Mouse (Mus musculus): ENCODE data around the gene Shisa8. TPM values are rescaled to one million over a fixed set of nuclear protein-coding genes. Genes with fewer than 3 reads are reported as not detected.

The Shisa8 gene
- total and polyA plus RNA-seq, 2 experiments from 2014 or later: 2.7 to 6.3 TPM

DNA sequence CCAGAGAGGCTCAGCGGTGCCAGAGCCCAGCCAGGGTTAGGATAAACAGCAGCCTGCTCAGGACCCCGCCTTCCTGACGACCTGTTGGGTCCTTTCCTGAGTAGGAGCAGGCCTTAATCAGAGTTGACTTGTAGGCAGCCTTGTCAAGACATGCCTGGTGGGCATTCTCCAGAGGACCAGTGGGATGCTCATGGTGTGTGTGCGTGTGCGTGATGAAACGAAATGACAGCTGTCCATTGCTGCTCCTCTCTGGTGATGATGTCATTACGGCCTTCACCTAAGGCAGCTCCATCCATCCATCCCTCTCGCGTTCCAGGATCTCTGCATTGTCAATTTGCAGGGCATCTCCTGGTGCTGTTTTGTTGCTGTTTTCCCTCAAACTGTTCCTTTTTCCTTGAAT is 53.1 kb downstream of the Shisa8 start:
- Histone ChIP-seq H3K36me3 (ENCODE audit: insufficient read depth) (no peaks in the 10 kb centered on the region), H3K9ac (no peak overlapping the region), H3K27ac (ENCODE audit: low read depth, low read length) (no peak overlapping the region), H3K4me1 (ENCODE audit: insufficient read depth) (no peaks in the 10 kb centered on the region), H3K9me3 (ENCODE audit: low read length) (no peaks in the 10 kb centered on the region), H3K27me3 (ENCODE audit: insufficient read depth, low read length) (no peaks in the 10 kb centered on the region), H3K4me2 (ENCODE audit: low read depth) (no peak overlapping the region), H3K4me3 (ENCODE audit: low read depth, low read length) (no peak overlapping the region)
- ATAC-seq (no peak), DNase-seq (no peak)
- no peak for TF ChIP-seq CTCF (IDR thresholded peaks at IDR 0.05; ENCODE audit: low read depth)
- WGBS: 84% methylated on average over 9 of the region's 9 CpGs

DNA sequence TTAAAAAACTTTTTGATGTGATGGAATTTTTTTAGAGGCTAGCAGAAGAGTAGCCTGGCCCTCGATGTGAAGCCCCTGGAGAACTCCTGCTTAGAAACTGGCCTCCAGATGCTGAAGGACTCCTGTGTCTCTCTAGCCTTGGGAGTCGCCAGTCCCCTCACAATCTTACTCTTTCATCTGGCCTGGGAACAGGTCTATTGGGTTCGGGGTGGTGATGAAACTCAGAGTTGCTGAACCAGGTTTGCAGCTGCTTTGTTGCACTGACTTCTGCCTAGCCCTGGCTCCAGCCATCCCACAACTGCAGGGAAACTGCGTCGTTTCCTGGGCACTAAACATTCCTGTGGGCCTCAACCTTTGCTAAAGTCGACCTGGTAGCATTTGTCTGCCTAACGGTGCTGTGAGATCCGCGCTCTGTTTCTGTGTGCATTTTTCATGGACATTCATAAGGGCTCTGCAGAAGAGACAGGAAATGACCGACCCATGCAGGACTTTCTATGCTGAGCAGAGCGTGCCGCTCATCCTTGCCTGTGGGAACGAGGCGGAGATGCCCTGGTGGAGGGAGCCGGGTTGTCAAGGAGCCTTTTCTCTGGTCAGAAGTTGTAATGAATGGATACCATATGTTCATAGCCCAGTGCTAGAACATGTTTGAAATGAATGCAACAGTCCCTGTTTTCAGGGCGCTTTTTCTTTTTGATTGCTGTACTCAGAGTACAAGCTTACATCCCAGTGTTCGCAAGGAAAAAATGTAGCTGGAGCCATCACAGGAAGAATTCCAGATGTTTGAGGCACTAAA is 54.2 kb downstream of the Shisa8 start:
- H3K27ac ChIP-seq (ENCODE audit: low read depth, low read length): no peak overlapping the region
- no peak for TF ChIP-seq CTCF (IDR thresholded peaks at IDR 0.05; ENCODE audit: low read depth)
- H3K27me3 ChIP-seq (ENCODE audit: insufficient read depth, low read length): no peaks in the 10 kb centered on the region
- WGBS: 70% methylated on average over 17 of the region's 17 CpGs
- ATAC-seq (no peak), DNase-seq (no peak)
- H3K9me3 ChIP-seq (ENCODE audit: low read length): no peaks in the 10 kb centered on the region
- no peaks in the 10 kb centered on the region for H3K4me1 ChIP-seq (ENCODE audit: insufficient read depth)
- no peaks in the 10 kb centered on the region for H3K36me3 ChIP-seq (ENCODE audit: insufficient read depth)
- H3K4me2 ChIP-seq (ENCODE audit: low read depth): no peak overlapping the region
- H3K9ac ChIP-seq: no peak overlapping the region
- no peak overlapping the region for H3K4me3 ChIP-seq (ENCODE audit: low read depth, low read length)

DNA sequence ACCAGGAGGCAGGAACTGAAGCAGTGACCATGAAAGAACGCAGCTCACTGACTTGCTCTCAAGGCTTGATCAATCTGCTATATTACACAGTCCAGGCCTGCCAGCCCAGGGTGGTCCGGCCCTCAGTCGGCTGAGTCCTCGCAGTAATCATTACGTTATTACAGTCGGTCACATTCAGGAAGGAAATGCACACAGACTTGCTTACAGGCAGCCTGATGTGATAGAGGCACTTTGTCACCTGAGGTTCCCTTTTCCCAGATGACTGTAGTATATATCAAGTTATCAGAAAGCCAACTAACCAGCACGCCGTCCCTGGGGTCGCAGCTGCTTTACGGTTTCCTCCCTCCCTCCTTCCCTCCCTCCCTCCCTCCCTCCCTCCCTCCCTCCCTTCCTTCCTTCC is 55.7 kb downstream of the Shisa8 start:
- Histone ChIP-seq H3K9ac (no peak overlapping the region), H3K9me3 (ENCODE audit: low read length) (no peaks in the 10 kb centered on the region), H3K4me3 (ENCODE audit: low read depth, low read length) (no peak overlapping the region), H3K36me3 (ENCODE audit: insufficient read depth) (no peaks in the 10 kb centered on the region), H3K27me3 (ENCODE audit: insufficient read depth, low read length) (no peaks in the 10 kb centered on the region), H3K4me1 (ENCODE audit: insufficient read depth) (0 out of 2 replicates have a peak, but pooled peaks cover 4% of the 10 kb centered on the region), H3K4me2 (ENCODE audit: low read depth) (no peak overlapping the region), H3K27ac (ENCODE audit: low read depth, low read length) (no peak overlapping the region)
- no peak for TF ChIP-seq CTCF (IDR thresholded peaks at IDR 0.05; ENCODE audit: low read depth)
- ATAC-seq (no peak), DNase-seq (no peak)
- 82% methylated on average over 10 of the region's 10 CpGs for WGBS

DNA sequence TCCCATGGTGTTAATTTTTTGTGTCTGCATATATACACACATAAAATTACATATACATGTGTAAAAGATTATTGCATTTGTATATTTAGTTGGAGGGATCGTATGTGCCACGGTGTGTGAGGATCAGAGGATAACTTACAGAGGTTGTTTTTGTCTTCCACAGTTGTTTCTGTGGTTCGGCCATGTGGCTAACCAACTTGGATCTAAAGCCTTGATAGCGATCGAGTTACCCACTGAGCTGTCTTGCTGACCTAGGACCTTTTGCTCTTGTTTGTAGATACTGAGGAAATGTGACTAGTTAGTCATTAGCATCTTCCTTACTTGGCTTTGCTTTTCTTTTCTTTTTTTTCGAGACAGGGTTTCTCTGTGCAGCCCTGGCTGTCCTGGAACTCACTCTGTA is 56.3 kb downstream of the Shisa8 start:
- DNase-seq (no peak), ATAC-seq (no peak)
- TF ChIP-seq CTCF (IDR thresholded peaks at IDR 0.05; ENCODE audit: low read depth): no peak
- Histone ChIP-seq H3K27me3 (ENCODE audit: insufficient read depth, low read length) (no peaks in the 10 kb centered on the region), H3K9me3 (ENCODE audit: low read length) (no peaks in the 10 kb centered on the region), H3K4me3 (ENCODE audit: low read depth, low read length) (no peak overlapping the region), H3K27ac (ENCODE audit: low read depth, low read length) (no peak overlapping the region), H3K4me1 (ENCODE audit: insufficient read depth) (0 out of 2 replicates have a peak, but pooled peaks cover 4% of the 10 kb centered on the region), H3K4me2 (ENCODE audit: low read depth) (no peak overlapping the region), H3K36me3 (ENCODE audit: insufficient read depth) (no peaks in the 10 kb centered on the region), H3K9ac (no peak overlapping the region)
- 92% methylated on average over 6 of the region's 6 CpGs for WGBS

MicroRNAs within 50 kb of the gene (microRNA counts, 519-probe panel; counts per million panel counts)
- microRNA mmu-miR-33: 3,778 counts per million, percentile 40 among the panel's probes with 10 or more counts

Small RNAs within 50 kb of the gene (microRNA-seq; reads per million reads assigned to microRNA genes)
- gene Mir33: 187 to 360 reads per million in 2 experiments

Other genes with a start within 250 kb of the Shisa8 start
- not detected in 2 replicates for gene 1700029P11Rik, start 232.3 kb downstream of the Shisa8 start, total RNA-seq (2014; rRNA removed)
- not detected in 2 replicates for gene 1700029P11Rik, start 232.3 kb downstream of the Shisa8 start, polyA plus RNA-seq (2015; fragmentation: Nextera tagmentation; extraction: Ambion mirVana)
- 28.4 and 34.8 TPM in 2 replicates for gene Xrcc6, start 225.0 kb downstream of the Shisa8 start, total RNA-seq (2014; rRNA removed)
- 25.6 and 29.5 TPM in 2 replicates for gene Xrcc6, start 225.0 kb downstream of the Shisa8 start, polyA plus RNA-seq (2015; fragmentation: Nextera tagmentation; extraction: Ambion mirVana)
- gene Desi1, start 179.0 kb downstream of the Shisa8 start, total RNA-seq (2014; rRNA removed): 17.5 and 21.2 TPM in 2 replicates
- gene Desi1, start 179.0 kb downstream of the Shisa8 start, polyA plus RNA-seq (2015; fragmentation: Nextera tagmentation; extraction: Ambion mirVana): 31.8 and 40.1 TPM in 2 replicates
- 155 and 174 TPM in 2 replicates for gene Snu13, start 165.2 kb downstream of the Shisa8 start, total RNA-seq (2014; rRNA removed)
- gene Snu13, start 165.2 kb downstream of the Shisa8 start, polyA plus RNA-seq (2015; fragmentation: Nextera tagmentation; extraction: Ambion mirVana): 283 and 337 TPM in 2 replicates
- gene 4930407I10Rik, start 153.7 kb downstream of the Shisa8 start, total RNA-seq (2014; rRNA removed): not detected in 2 replicates
- gene 4930407I10Rik, start 153.7 kb downstream of the Shisa8 start, polyA plus RNA-seq (2015; fragmentation: Nextera tagmentation; extraction: Ambion mirVana): not detected in 2 replicates
- gene Mei1, start 142.8 kb downstream of the Shisa8 start, total RNA-seq (2014; rRNA removed): 0.10 TPM in 1 of 2 replicates, not detected in the other
- gene Mei1, start 142.8 kb downstream of the Shisa8 start, polyA plus RNA-seq (2015; fragmentation: Nextera tagmentation; extraction: Ambion mirVana): 0.10 and 0.11 TPM in 2 replicates
- 13.0 and 14.7 TPM in 2 replicates for gene Ccdc134, start 84.9 kb downstream of the Shisa8 start, total RNA-seq (2014; rRNA removed)
- gene Ccdc134, start 84.9 kb downstream of the Shisa8 start, polyA plus RNA-seq (2015; fragmentation: Nextera tagmentation; extraction: Ambion mirVana): 6.7 and 6.8 TPM in 2 replicates
- 121 and 171 TPM in 2 replicates for gene Srebf2, start 65.6 kb downstream of the Shisa8 start, total RNA-seq (2014; rRNA removed)
- 147 and 193 TPM in 2 replicates for gene Srebf2, start 65.6 kb downstream of the Shisa8 start, polyA plus RNA-seq (2015; fragmentation: Nextera tagmentation; extraction: Ambion mirVana)
- 0.24 and 0.62 TPM in 2 replicates for gene Tnfrsf13c, start 11.6 kb upstream of the Shisa8 start, total RNA-seq (2014; rRNA removed)
- gene Tnfrsf13c, start 11.6 kb upstream of the Shisa8 start, polyA plus RNA-seq (2015; fragmentation: Nextera tagmentation; extraction: Ambion mirVana): 0.44 and 0.47 TPM in 2 replicates
- gene Cenpm, start 31.9 kb upstream of the Shisa8 start, total RNA-seq (2014; rRNA removed): 8.9 and 10.0 TPM in 2 replicates
- gene Cenpm, start 31.9 kb upstream of the Shisa8 start, polyA plus RNA-seq (2015; fragmentation: Nextera tagmentation; extraction: Ambion mirVana): 16.5 and 18.7 TPM in 2 replicates
- 119 and 139 TPM in 2 replicates for gene 1500009C09Rik, start 39.6 kb upstream of the Shisa8 start, total RNA-seq (2014; rRNA removed)
- 12.5 and 15.6 TPM in 2 replicates for gene 1500009C09Rik, start 39.6 kb upstream of the Shisa8 start, polyA plus RNA-seq (2015; fragmentation: Nextera tagmentation; extraction: Ambion mirVana)
- 550 and 602 TPM in 2 replicates for gene Sept3, start 62.1 kb upstream of the Shisa8 start, total RNA-seq (2014; rRNA removed)
- 400 and 449 TPM in 2 replicates for gene Sept3, start 62.1 kb upstream of the Shisa8 start, polyA plus RNA-seq (2015; fragmentation: Nextera tagmentation; extraction: Ambion mirVana)
- gene Wbp2nl, start 86.1 kb upstream of the Shisa8 start, total RNA-seq (2014; rRNA removed): 0.38 and 1.00 TPM in 2 replicates
- 0.42 and 0.59 TPM in 2 replicates for gene Wbp2nl, start 86.1 kb upstream of the Shisa8 start, polyA plus RNA-seq (2015; fragmentation: Nextera tagmentation; extraction: Ambion mirVana)
- 27.0 and 47.5 TPM in 2 replicates for gene Naga, start 126.1 kb upstream of the Shisa8 start, total RNA-seq (2014; rRNA removed)
- gene Naga, start 126.1 kb upstream of the Shisa8 start, polyA plus RNA-seq (2015; fragmentation: Nextera tagmentation; extraction: Ambion mirVana): 26.7 and 33.7 TPM in 2 replicates
- gene Pheta2, start 126.1 kb upstream of the Shisa8 start, total RNA-seq (2014; rRNA removed): 1.4 and 3.5 TPM in 2 replicates
- gene Pheta2, start 126.1 kb upstream of the Shisa8 start, polyA plus RNA-seq (2015; fragmentation: Nextera tagmentation; extraction: Ambion mirVana): 0.83 and 1.1 TPM in 2 replicates
- 167 and 208 TPM in 2 replicates for gene Smdt1, start 126.1 kb upstream of the Shisa8 start, total RNA-seq (2014; rRNA removed)
- 337 and 359 TPM in 2 replicates for gene Smdt1, start 126.1 kb upstream of the Shisa8 start, polyA plus RNA-seq (2015; fragmentation: Nextera tagmentation; extraction: Ambion mirVana)
- 271 and 465 TPM in 2 replicates for gene Ndufa6, start 141.5 kb upstream of the Shisa8 start, total RNA-seq (2014; rRNA removed)
- gene Ndufa6, start 141.5 kb upstream of the Shisa8 start, polyA plus RNA-seq (2015; fragmentation: Nextera tagmentation; extraction: Ambion mirVana): 416 and 528 TPM in 2 replicates
- gene Cyp2d22, start 167.4 kb upstream of the Shisa8 start, total RNA-seq (2014; rRNA removed): 2.1 and 3.1 TPM in 2 replicates
- gene Cyp2d22, start 167.4 kb upstream of the Shisa8 start, polyA plus RNA-seq (2015; fragmentation: Nextera tagmentation; extraction: Ambion mirVana): 1.8 and 1.9 TPM in 2 replicates
- gene Cyp2d11, start 181.2 kb upstream of the Shisa8 start, total RNA-seq (2014; rRNA removed): not detected in 2 replicates
- gene Cyp2d11, start 181.2 kb upstream of the Shisa8 start, polyA plus RNA-seq (2015; fragmentation: Nextera tagmentation; extraction: Ambion mirVana): not detected in 2 replicates
- not detected in 2 replicates for gene Cyp2d10, start 194.4 kb upstream of the Shisa8 start, total RNA-seq (2014; rRNA removed)
- not detected in 2 replicates for gene Cyp2d10, start 194.4 kb upstream of the Shisa8 start, polyA plus RNA-seq (2015; fragmentation: Nextera tagmentation; extraction: Ambion mirVana)
- gene Cyp2d9, start 220.6 kb upstream of the Shisa8 start, total RNA-seq (2014; rRNA removed): not detected in 2 replicates
- gene Cyp2d9, start 220.6 kb upstream of the Shisa8 start, polyA plus RNA-seq (2015; fragmentation: Nextera tagmentation; extraction: Ambion mirVana): 0.15 TPM in 1 of 2 replicates, not detected in the other